Mouse (Mus musculus) neural tube, embryonic 14.5 days (tissue): ENCODE results near the gene C1qbp. TPM values are rescaled to one million over a fixed set of nuclear protein-coding genes. Genes with fewer than 3 reads are reported as not detected.
A peak's percentile ranks its signal among the peaks of the same experiment; 100 is the strongest.

ENCODE experiments used
- ATAC-seq: fragments of 200-750 bp; cut with Nextera tagmentation; 2 replicates; pipeline ENCODE4 v1.8.0; 2017; ENCODE audit warnings: low read depth, mild to moderate bottlenecking, moderate TSS enrichment, moderate library complexity
- H3K27ac ChIP-seq: fragments of 300-500 bp; sonication (generic); 2 replicates; pipeline ENCODE4 v1.5.1; 2014; ENCODE audit warnings: low read depth, mild to moderate bottlenecking, control low read depth, low read length, moderate library complexity, mixed read lengths
- H3K27me3 ChIP-seq: fragments of 300-500 bp; sonication (generic); 2 replicates; pipeline ENCODE4 v1.6.1; 2014; ENCODE audit warnings: low read length; ENCODE audit not compliant: control insufficient read depth, insufficient read depth
- H3K36me3 ChIP-seq: fragments of 300-500 bp; sonication (generic); 2 replicates; pipeline ENCODE4 v1.6.1; 2014; ENCODE audit warnings: low read length, mixed read lengths; ENCODE audit not compliant: control insufficient read depth, insufficient read depth
- H3K4me1 ChIP-seq: fragments of 300-500 bp; sonication (generic); 2 replicates; pipeline ENCODE4 v1.6.1; 2014; ENCODE audit warnings: low read length; ENCODE audit not compliant: control insufficient read depth, insufficient read depth
- H3K4me2 ChIP-seq: fragments of 300-500 bp; sonication (generic); 2 replicates; pipeline ENCODE4 v1.6.1; 2014; ENCODE audit warnings: mild to moderate bottlenecking, low read depth, low read length, control low read depth
- H3K4me3 ChIP-seq: fragments of 300-500 bp; sonication (generic); 2 replicates; pipeline ENCODE4 v1.5.1; 2014; ENCODE audit warnings: low read depth, low read length, control low read depth, mixed read lengths
- H3K9ac ChIP-seq: fragments of 300-500 bp; sonication (generic); replicated peaks from 2 replicates; pipeline ENCODE4 v1.6.1; 2014; ENCODE audit warnings: low read depth, mild to moderate bottlenecking, control low read depth, low read length, mixed read lengths
- H3K9me3 ChIP-seq: fragments of 300-500 bp; sonication (generic); 2 replicates; pipeline ENCODE4 v1.6.1; 2016; ENCODE audit warnings: low read length; ENCODE audit not compliant: control insufficient read depth
- WGBS: fragments of 180-500 bp; shearing (Covaris S2); extraction: QIAGEN DNeasy Blood & Tissue Kit; methylation state at CpG from one replicate; pipeline ENCODE4 v1.1.7; 2014; 5-methylcytosine and 5-hydroxymethylcytosine counted together
- polyA plus RNA-seq: library from polyadenylated mRNA; unstranded; fragments of >200 nt; fragmentation: Nextera tagmentation; extraction: Ambion mirVana; gene quantifications from 2 replicates; pipeline ENCODE4 v1.2.1, GENCODE M21; 2014

C1qbp gene
- polyA plus RNA-seq, result 173 and 177 TPM in 2 replicates

GRCm38 (mm10) chr11:70982557-70983228, at the start of gene C1qbp:
C1qbp (minus strand) TSS chr11:70983026.
- Histone ChIP-seq H3K9me3 (no peaks in the 10 kb centered on the region), H3K4me2 (peak within 1 kb of the TSS; percentile 74), H3K4me3 (peak within 1 kb of the TSS; percentile 99), H3K27ac (0 out of 2 replicates have a peak within 1 kb of the TSS, but pooled peaks have one; percentile 34), H3K4me1 (peaks cover 2% of the 10 kb centered on the region; the same call in 1 of the 2 replicates), H3K27me3 (no peaks in the 10 kb centered on the region), H3K36me3 (peaks cover 47% of the 10 kb centered on the region), H3K9ac (peak within 1 kb of the TSS; percentile 82)
- peak; percentile 96 for ATAC-seq
- 1% methylated on average over 60 of the region's 64 CpGs for WGBS

DNA sequence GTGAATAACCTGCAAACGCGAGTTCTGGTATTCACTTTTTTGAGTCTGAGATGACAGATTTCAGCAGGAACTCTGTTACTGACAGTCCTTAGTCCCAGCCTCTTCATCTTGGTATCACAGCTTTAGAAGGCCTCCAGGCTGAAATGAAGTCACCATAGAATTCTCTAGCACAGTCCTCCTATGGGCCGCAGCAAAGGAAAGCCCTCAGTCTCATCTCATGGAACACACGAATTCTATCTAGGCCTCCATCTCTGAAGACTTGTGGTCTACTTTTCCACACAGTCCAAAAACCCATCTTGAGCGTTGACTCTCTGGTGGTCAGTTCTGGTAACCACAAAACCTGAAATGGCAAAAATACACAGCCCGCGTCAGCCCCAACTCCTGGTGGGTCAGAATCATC, 49.2 kb upstream of the C1qbp start:
- Histone ChIP-seq H3K36me3 (peaks cover 4% of the 10 kb centered on the region; the same call in 1 of the 2 replicates), H3K27ac (peak overlapping the region; percentile 97), H3K4me3 (peak overlapping the region; percentile 77), H3K4me2 (peak overlapping the region; percentile 82), H3K4me1 (peaks cover 16% of the 10 kb centered on the region), H3K9me3 (no peaks in the 10 kb centered on the region), H3K27me3 (no peaks in the 10 kb centered on the region), H3K9ac (peak overlapping the region; percentile 92)
- ATAC-seq, result no peak
- WGBS, result 60% methylated on average over 7 of the region's 7 CpGs

DNA sequence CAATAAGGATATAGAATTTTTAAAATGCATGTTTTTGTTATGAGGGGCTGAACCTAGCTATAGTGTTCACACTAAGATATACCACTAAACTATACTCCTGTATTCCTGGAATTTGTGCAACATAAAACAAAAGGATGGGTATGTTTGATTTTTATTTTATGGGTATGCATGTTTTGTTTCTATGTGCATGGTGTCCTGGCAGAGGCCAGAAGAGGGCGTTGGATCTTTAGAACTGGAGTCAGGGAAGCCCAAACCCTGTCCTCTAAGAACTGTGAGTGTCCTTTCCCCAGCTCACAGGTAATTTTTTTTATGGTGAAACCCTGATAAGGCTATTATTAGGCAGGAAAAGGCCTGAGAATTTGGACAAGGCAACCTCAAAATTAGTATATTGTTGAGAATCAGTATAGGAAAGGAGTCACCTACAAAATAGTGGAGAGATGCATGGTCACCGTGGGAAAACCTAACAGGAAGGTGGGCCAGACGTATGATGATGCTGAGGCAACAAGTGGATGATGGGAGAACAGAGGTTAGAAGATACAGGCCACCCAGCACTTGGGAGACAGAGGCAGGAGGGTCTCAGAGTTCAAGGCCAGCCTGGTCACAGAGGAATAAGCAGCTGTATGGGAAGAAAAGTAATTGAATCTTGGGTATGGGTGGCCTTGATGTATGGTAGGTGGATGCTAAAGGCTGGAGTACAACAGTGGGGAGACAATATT, 46.7 kb upstream of the C1qbp start:
- Histone ChIP-seq H3K9ac (no peak overlapping the region), H3K27me3 (no peaks in the 10 kb centered on the region), H3K4me3 (no peak overlapping the region), H3K4me1 (peaks cover 16% of the 10 kb centered on the region), H3K36me3 (peaks cover 26% of the 10 kb centered on the region), H3K4me2 (no peak overlapping the region), H3K9me3 (no peaks in the 10 kb centered on the region), H3K27ac (no peak overlapping the region)
- 80% methylated on average over 3 of the region's 3 CpGs for WGBS
- ATAC-seq, result no peak

GRCm38 (mm10) chr11:71028280-71028679, 45.5 kb upstream of the C1qbp start:
- Histone ChIP-seq H3K4me1 (peaks cover 16% of the 10 kb centered on the region), H3K4me2 (no peak overlapping the region), H3K9me3 (no peaks in the 10 kb centered on the region), H3K27ac (no peak overlapping the region), H3K36me3 (peaks cover 26% of the 10 kb centered on the region), H3K9ac (no peak overlapping the region), H3K27me3 (no peaks in the 10 kb centered on the region), H3K4me3 (no peak overlapping the region)
- no peak for ATAC-seq
- WGBS, result 78% methylated on average over 3 of the region's 3 CpGs

GRCm38 (mm10) chr11:71019201-71020068, 36.6 kb upstream of the C1qbp start, which contains the start of the genes Mis12 and Derl2:
Mis12 (plus strand) TSS chr11:71019611.
Derl2 (minus strand) TSS chr11:71019841.
- peak; percentile 100 for ATAC-seq
- H3K4me3 ChIP-seq, result peak within 1 kb of the TSS; percentile 75
- no peaks in the 10 kb centered on the region for H3K9me3 ChIP-seq
- peak within 1 kb of the TSS; percentile 88 for H3K27ac ChIP-seq
- H3K36me3 ChIP-seq, result no peaks in the 10 kb centered on the region
- H3K9ac ChIP-seq, result peak within 1 kb of the TSS; percentile 87
- H3K27me3 ChIP-seq, result no peaks in the 10 kb centered on the region
- H3K4me2 ChIP-seq, result peak within 1 kb of the TSS; percentile 78
- peaks cover 26% of the 10 kb centered on the region for H3K4me1 ChIP-seq
- WGBS, result under 1% methylated on average over 69 of the region's 71 CpGs

GRCm38 (mm10) chr11:71018416-71019200, 35.8 kb upstream of the C1qbp start:
- Histone ChIP-seq H3K4me2 (peak overlapping the region; percentile 69), H3K36me3 (no peaks in the 10 kb centered on the region), H3K9me3 (no peaks in the 10 kb centered on the region), H3K9ac (peak overlapping the region; percentile 87), H3K4me1 (peaks cover 26% of the 10 kb centered on the region), H3K27me3 (no peaks in the 10 kb centered on the region), H3K27ac (peak overlapping the region; percentile 82), H3K4me3 (peak overlapping the region; percentile 75)
- 7% methylated on average over 28 of the region's 28 CpGs for WGBS
- peak; percentile 10; the same call in 1 of the 2 replicates for ATAC-seq

- Histone ChIP-seq H3K27me3 (no peaks in the 10 kb centered on the region), H3K4me1 (peaks cover 26% of the 10 kb centered on the region), H3K36me3 (peaks cover 8% of the 10 kb centered on the region), H3K27ac (no peak overlapping the region), H3K4me2 (no peak overlapping the region), H3K9me3 (no peaks in the 10 kb centered on the region), H3K9ac (no peak overlapping the region), H3K4me3 (no peak overlapping the region)
- WGBS, result 90% methylated on average over 1 of the region's 1 CpGs
- no peak for ATAC-seq
Observed at GRCm38 (mm10) chr11:71017051-71017450, 34.2 kb upstream of the C1qbp start.

DNA sequence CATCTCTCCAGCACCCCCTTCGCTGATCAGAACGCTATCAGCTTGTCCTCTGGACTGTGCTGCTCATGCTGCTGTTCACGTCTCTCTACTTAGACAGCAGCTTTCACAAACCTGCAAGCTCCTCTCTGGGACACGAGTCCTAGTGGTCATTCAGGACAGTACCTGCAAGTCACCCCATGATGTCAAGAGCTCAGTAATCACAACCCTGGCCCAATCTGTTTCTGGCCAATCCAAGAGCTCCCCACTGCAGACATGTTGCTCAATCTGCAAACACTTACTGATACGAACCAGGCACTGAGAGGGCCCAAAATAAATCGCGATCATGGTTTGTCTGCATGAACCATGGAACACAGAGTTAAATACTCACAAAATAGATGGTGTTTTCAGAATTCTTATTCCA, 29.9 kb upstream of the C1qbp start:
- 98% methylated on average over 7 of the region's 7 CpGs for WGBS
- ATAC-seq, result no peak
- H3K36me3 ChIP-seq, result peaks cover 28% of the 10 kb centered on the region

More for the DNA sequence above, 29.9 kb upstream of the C1qbp start:
- Histone ChIP-seq H3K4me3 (no peak overlapping the region), H3K9me3 (no peaks in the 10 kb centered on the region), H3K9ac (no peak overlapping the region), H3K27me3 (no peaks in the 10 kb centered on the region), H3K4me1 (peaks cover 10% of the 10 kb centered on the region), H3K27ac (no peak overlapping the region), H3K4me2 (no peak overlapping the region)
